Mouse (Mus musculus) stomach, embryonic 15.5 days (tissue): ENCODE results near the gene Gpx6. TPM values are rescaled to one million over a fixed set of nuclear protein-coding genes. Genes with fewer than 3 reads are reported as not detected.

ENCODE experiments used
- ATAC-seq: fragments of 200-750 bp; cut with Nextera tagmentation; 2 replicates; pipeline ENCODE4 v1.8.0; 2017; ENCODE audit warnings: low read depth, moderate number of reproducible peaks, moderate TSS enrichment; ENCODE audit not compliant: insufficient read depth, low FRiP score
- H3K27ac ChIP-seq: fragments of 300-500 bp; sonication (generic); 2 replicates; pipeline ENCODE4 v1.5.1; 2015; ENCODE audit warnings: mild to moderate bottlenecking, inconsistent platforms
- H3K27me3 ChIP-seq: fragments of 300-500 bp; sonication (generic); replicated peaks from 2 replicates; pipeline ENCODE4 v1.6.1; 2015; ENCODE audit warnings: inconsistent platforms
- H3K36me3 ChIP-seq: fragments of 300-500 bp; sonication (generic); 2 replicates; pipeline ENCODE4 v1.6.1; 2015; ENCODE audit warnings: inconsistent platforms
- H3K4me1 ChIP-seq: fragments of 300-500 bp; sonication (generic); 2 replicates; pipeline ENCODE4 v1.6.1; 2015; ENCODE audit warnings: inconsistent platforms
- H3K4me2 ChIP-seq: fragments of 300-500 bp; sonication (generic); 2 replicates; pipeline ENCODE4 v1.6.1; 2015; ENCODE audit warnings: mild to moderate bottlenecking, inconsistent platforms
- H3K4me3 ChIP-seq: fragments of 300-500 bp; sonication (generic); replicated peaks from 2 replicates; pipeline ENCODE4 v1.5.1; 2015; ENCODE audit warnings: inconsistent platforms
- H3K9ac ChIP-seq: fragments of 300-500 bp; sonication (generic); 2 replicates; pipeline ENCODE4 v1.6.1; 2015; ENCODE audit warnings: inconsistent platforms
- H3K9me3 ChIP-seq: fragments of 300-500 bp; sonication (generic); 2 replicates; pipeline ENCODE4 v1.6.1; 2016; ENCODE audit warnings: inconsistent platforms
- WGBS: fragments of 180-500 bp; shearing (Covaris S2); methylation state at CpG from one replicate; pipeline ENCODE4 v1.1.7; 2015; 5-methylcytosine and 5-hydroxymethylcytosine counted together
- polyA plus RNA-seq: library from polyadenylated mRNA; unstranded; fragments of >200 nt; fragmentation: Nextera tagmentation; extraction: Ambion mirVana; gene quantifications from 2 replicates; pipeline ENCODE4 v1.2.1, GENCODE M21; 2015

Gene Gpx6
- polyA plus RNA-seq, 1 experiment from 2014 or later: not detected

DNA sequence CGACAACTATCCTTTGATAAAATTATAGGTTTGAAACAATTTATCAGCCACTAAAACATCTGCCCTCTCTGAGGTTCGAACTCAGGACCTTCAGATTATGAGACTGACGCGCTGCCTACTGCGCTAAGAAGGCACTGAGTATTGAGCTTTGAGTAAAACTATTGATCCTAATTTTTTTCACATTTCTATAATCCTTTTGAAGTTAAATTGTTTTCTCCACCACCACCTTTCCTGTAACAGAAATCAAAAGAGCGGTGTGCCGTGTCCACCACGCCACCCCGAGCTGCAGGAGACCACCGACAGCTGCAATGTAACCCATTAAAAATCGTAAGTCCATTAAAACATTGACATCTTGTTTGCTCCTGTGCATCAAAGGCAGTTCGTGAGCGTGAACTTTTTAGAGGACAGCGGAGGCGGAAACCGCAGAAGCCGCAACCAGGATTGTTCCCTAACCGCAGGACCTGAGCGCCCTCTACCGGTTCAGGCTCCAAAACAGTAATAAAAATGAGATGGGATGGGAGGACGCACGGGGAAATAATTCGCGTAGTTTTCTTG lies 14.8 kb downstream of the Gpx6 start:
- peak; percentile 31; the same call in 1 of the 2 replicates for ATAC-seq
- Histone ChIP-seq H3K4me3 (peak overlapping the region; percentile 40), H3K4me2 (peak overlapping the region; percentile 65), H3K9me3 (no peaks in the 10 kb centered on the region), H3K9ac (no peak overlapping the region), H3K27me3 (no peaks in the 10 kb centered on the region), H3K36me3 (no peaks in the 10 kb centered on the region), H3K27ac (no peak overlapping the region), H3K4me1 (peaks cover 3% of the 10 kb centered on the region; the same call in 1 of the 2 replicates)
- WGBS: under 1% methylated on average over 24 of the region's 24 CpGs

DNA sequence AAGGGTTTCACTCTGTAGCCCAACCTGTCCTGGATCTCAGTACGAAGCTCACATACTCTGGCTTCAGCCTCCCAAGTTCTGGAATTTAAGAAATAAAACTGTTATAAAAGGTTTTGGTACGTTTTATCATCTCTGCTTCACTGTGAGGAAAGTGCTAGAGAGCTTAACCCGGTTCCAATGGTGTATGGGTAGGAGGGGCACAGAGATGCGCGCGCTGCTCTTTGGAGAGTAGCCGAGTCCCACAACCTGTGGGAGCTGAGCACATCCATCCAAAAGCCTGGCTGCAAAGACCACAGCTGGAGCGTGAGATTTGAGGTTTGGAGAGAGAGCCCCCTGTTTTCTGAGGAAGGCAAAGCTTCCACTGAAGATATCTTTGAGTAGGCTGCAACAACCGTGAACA lies 15.5 kb downstream of the Gpx6 start:
- Histone ChIP-seq H3K9ac (no peak overlapping the region), H3K4me3 (peak overlapping the region; percentile 40), H3K27ac (no peak overlapping the region), H3K36me3 (no peaks in the 10 kb centered on the region), H3K9me3 (no peaks in the 10 kb centered on the region), H3K27me3 (no peaks in the 10 kb centered on the region), H3K4me2 (peak overlapping the region; percentile 65), H3K4me1 (peaks cover 3% of the 10 kb centered on the region; the same call in 1 of the 2 replicates)
- 1% methylated on average over 9 of the region's 9 CpGs for WGBS
- peak; percentile 43; the same call in 1 of the 2 replicates for ATAC-seq

DNA sequence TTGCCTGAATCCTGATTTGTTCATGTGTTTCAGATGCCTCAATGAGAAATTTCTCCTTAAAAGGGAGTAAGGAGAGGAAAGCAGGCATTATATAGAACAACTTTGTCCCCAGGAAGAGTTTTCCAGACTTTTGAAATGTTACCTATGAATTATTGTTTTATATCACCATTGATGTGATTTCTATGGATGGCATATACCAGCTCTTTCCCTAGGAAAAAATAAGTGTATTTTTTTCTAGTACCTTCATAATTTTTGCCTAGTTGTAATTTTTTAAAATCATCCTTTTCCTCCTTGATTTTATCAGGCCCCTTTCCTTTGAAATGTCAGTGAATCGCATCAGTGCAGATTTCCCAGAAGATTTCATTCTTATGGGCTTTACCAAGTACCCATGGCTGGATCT lies 34.7 kb downstream of the Gpx6 start, which contains the start of gene Olfr1367:
Gene Olfr1367 (plus strand): TSS at position 301 of the 400 bp plus-strand sequence.
- Histone ChIP-seq H3K4me2 (no peak within 1 kb of the TSS), H3K36me3 (no peaks in the 10 kb centered on the region), H3K9ac (no peak within 1 kb of the TSS), H3K27ac (no peak within 1 kb of the TSS), H3K9me3 (no peaks in the 10 kb centered on the region), H3K4me1 (no peaks in the 10 kb centered on the region), H3K27me3 (no peaks in the 10 kb centered on the region), H3K4me3 (no peak within 1 kb of the TSS)
- no peak for ATAC-seq
- 79% methylated on average over 1 of the region's 1 CpGs for WGBS

- Histone ChIP-seq H3K4me1 (no peaks in the 10 kb centered on the region), H3K4me2 (no peak overlapping the region), H3K27me3 (no peaks in the 10 kb centered on the region), H3K9me3 (no peaks in the 10 kb centered on the region), H3K27ac (no peak overlapping the region), H3K9ac (no peak overlapping the region), H3K36me3 (no peaks in the 10 kb centered on the region), H3K4me3 (no peak overlapping the region)
- ATAC-seq: no peak
Observed at GRCm38 (mm10) chr13:21350593-21350992, 38.7 kb downstream of the Gpx6 start.

DNA sequence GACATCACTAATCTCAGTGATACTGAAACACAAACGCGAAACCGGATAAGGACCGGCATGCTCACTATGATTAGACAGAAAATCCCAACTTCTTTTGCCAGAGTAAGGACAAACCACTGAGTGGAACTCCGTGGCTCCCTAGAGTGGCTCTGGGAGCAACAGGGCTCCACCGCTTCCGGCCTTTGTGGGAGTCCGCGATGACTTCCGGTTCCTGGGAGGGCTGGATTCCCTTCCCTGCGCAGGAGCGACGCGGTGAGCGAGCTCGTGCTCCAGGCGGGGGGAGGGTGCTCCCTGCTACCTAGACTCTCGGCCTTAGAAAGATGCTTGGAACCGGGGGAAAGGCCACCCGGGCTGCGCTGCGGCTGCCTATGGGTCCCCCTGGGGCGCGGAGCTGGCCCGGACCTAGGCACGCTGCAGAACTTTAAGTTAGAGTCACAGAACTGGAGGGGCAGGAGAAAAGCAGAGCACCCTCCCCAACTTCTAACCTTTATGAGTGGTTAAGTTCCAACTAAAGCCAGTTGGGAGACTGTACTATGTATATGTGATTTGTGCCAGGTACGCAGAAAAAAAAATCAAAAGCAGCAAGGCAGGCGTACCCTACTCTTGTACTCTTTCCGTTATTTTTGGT lies 50.8 kb downstream of the Gpx6 start, which contains the start of gene Zscan12:
Gene Zscan12 (plus strand): TSS at position 200 of the 628 bp plus-strand sequence.
- Histone ChIP-seq H3K27me3 (no peaks in the 10 kb centered on the region), H3K4me1 (peaks cover 12% of the 10 kb centered on the region), H3K9me3 (no peaks in the 10 kb centered on the region), H3K36me3 (no peaks in the 10 kb centered on the region), H3K4me3 (peak within 1 kb of the TSS; percentile 67), H3K9ac (peak within 1 kb of the TSS; percentile 75), H3K4me2 (peak within 1 kb of the TSS; percentile 57), H3K27ac (peak within 1 kb of the TSS; percentile 67)
- under 1% methylated on average over 28 of the region's 29 CpGs for WGBS
- peak; percentile 99 for ATAC-seq

DNA sequence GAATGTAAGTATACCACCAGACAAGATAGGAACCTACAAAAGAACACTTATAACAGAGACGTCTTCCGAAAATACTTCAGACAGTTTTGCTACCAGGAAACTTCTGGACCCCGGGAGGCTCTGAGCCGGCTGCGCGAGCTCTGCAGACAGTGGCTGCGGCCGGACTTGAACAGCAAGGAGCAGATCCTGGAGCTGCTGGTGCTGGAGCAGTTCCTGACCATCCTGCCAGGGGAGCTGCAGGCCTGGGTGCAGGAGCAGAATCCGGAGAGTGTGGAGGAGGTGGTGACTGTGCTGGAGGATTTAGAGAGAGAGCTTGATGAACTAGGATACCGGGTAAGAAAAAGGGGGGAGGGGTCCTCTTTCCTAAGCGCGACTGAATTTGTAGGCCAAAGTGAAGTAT lies 51.8 kb downstream of the Gpx6 start:
- Histone ChIP-seq H3K27me3 (no peaks in the 10 kb centered on the region), H3K4me1 (peaks cover 12% of the 10 kb centered on the region), H3K4me3 (peak overlapping the region; percentile 67), H3K9ac (no peak overlapping the region), H3K27ac (no peak overlapping the region), H3K9me3 (no peaks in the 10 kb centered on the region), H3K4me2 (peak overlapping the region; percentile 57), H3K36me3 (peaks cover 4% of the 10 kb centered on the region)
- no peak for ATAC-seq
- 72% methylated on average over 12 of the region's 12 CpGs for WGBS

DNA sequence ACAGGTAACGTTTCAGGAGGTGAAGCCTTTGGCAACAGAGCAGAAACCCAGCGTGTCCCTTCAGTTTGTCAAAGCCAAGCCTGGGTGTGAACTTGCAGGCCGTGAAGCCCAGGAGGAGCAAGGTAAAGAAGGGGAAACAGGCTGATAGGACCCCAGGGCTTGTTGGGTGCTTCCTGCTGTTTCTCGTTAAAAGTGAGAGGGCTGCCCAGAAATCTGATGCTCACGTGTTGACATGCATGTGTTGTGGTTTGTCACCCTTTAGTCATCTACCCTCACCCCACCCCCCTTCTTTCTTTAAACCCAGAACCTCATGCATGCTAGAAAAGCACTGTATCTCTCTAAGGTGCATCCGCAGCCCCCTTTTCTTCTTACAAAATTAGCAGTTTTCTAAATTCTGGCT lies 54.7 kb downstream of the Gpx6 start:
- WGBS: 71% methylated on average over 6 of the region's 6 CpGs
- Histone ChIP-seq H3K27me3 (no peaks in the 10 kb centered on the region), H3K36me3 (peaks cover 13% of the 10 kb centered on the region), H3K9me3 (no peaks in the 10 kb centered on the region), H3K4me1 (peaks cover 12% of the 10 kb centered on the region), H3K4me2 (no peak overlapping the region), H3K9ac (no peak overlapping the region), H3K27ac (no peak overlapping the region), H3K4me3 (no peak overlapping the region)
- no peak for ATAC-seq

Other genes with a start within 250 kb of the Gpx6 start
- gene Olfr1370, start 237.2 kb upstream of the Gpx6 start, polyA plus RNA-seq: not detected in 2 replicates
- gene Olfr1369-ps1, start 200.6 kb upstream of the Gpx6 start, polyA plus RNA-seq: not detected in 2 replicates
- not detected in 2 replicates for gene Olfr263, start 182.5 kb upstream of the Gpx6 start, polyA plus RNA-seq
- gene Olfr1368, start 166.3 kb upstream of the Gpx6 start, polyA plus RNA-seq: not detected in 2 replicates
- 132 and 143 TPM in 2 replicates for gene Trim27, start 132.7 kb upstream of the Gpx6 start, polyA plus RNA-seq
- gene Gpx5, start 19.4 kb upstream of the Gpx6 start, polyA plus RNA-seq: not detected in 2 replicates
- not detected in 2 replicates for gene Olfr1367, start 34.8 kb downstream of the Gpx6 start, polyA plus RNA-seq
- gene Zscan12, start 50.7 kb downstream of the Gpx6 start, polyA plus RNA-seq: 9.9 and 10.0 TPM in 2 replicates
- gene Zkscan3, start 90.6 kb downstream of the Gpx6 start, polyA plus RNA-seq: 77.7 and 80.7 TPM in 2 replicates
- gene Pgbd1, start 128.9 kb downstream of the Gpx6 start, polyA plus RNA-seq: 2.5 and 2.6 TPM in 2 replicates
- 33.0 and 36.3 TPM in 2 replicates for gene Zscan26, start 141.6 kb downstream of the Gpx6 start, polyA plus RNA-seq
- 2.4 and 2.6 TPM in 2 replicates for gene Nkapl, start 156.4 kb downstream of the Gpx6 start, polyA plus RNA-seq
- gene Zkscan4, start 166.8 kb downstream of the Gpx6 start, polyA plus RNA-seq: 2.9 and 3.1 TPM in 2 replicates
- gene Gm10065, start 167.3 kb downstream of the Gpx6 start, polyA plus RNA-seq: not detected in 2 replicates
- 0.68 and 1.1 TPM in 2 replicates for gene AK157302, start 183.1 kb downstream of the Gpx6 start, polyA plus RNA-seq
- 8.8 and 32.6 TPM in 2 replicates for gene Gm11273, start 189.3 kb downstream of the Gpx6 start, polyA plus RNA-seq
- gene Zkscan8, start 219.0 kb downstream of the Gpx6 start, polyA plus RNA-seq: 5.4 and 5.5 TPM in 2 replicates
- gene Olfr1366, start 230.7 kb downstream of the Gpx6 start, polyA plus RNA-seq: 0.26 and 0.27 TPM in 2 replicates
- 0.06 TPM in 1 of 2 replicates, not detected in the other for gene Olfr1535, start 247.8 kb downstream of the Gpx6 start, polyA plus RNA-seq